Mouse (Mus musculus) lung, postnatal 0 days (tissue): Measurements from ENCODE around the gene Ap1s2. TPM values are rescaled to one million over a fixed set of nuclear protein-coding genes. Genes with fewer than 3 reads are reported as not detected.

Experiments used
- ATAC-seq: fragments of 200-750 bp; cut with Nextera tagmentation; 2 replicates; pipeline ENCODE4 v1.8.0; 2017; ENCODE audit warnings: moderate library complexity
- DNase-seq: peaks from one replicate; pipeline ENCODE4 v3.0.0-alpha.2; 2016; ENCODE audit warnings: low spot score
- H3K27ac ChIP-seq: fragments of 300-500 bp; sonication (generic); 2 replicates; pipeline ENCODE4 v1.5.1; 2014; ENCODE audit warnings: antibody characterized with exemption, mild to moderate bottlenecking, low read length, mixed read lengths
- H3K27me3 ChIP-seq: fragments of 300-500 bp; sonication (generic); replicated peaks from 2 replicates; pipeline ENCODE4 v1.6.1; 2014; ENCODE audit warnings: low read length, mixed read lengths; ENCODE audit not compliant: insufficient read depth
- H3K36me3 ChIP-seq: fragments of 300-500 bp; sonication (generic); 2 replicates; pipeline ENCODE4 v1.6.1; 2014; ENCODE audit warnings: low read length, mixed read lengths; ENCODE audit not compliant: insufficient read depth
- H3K4me1 ChIP-seq: fragments of 300-500 bp; sonication (generic); 2 replicates; pipeline ENCODE4 v1.6.1; 2014; ENCODE audit warnings: antibody characterized with exemption, low read depth, low read length, mixed read lengths; ENCODE audit not compliant: insufficient read depth
- H3K4me2 ChIP-seq: fragments of 300-500 bp; sonication (generic); replicated peaks from 2 replicates; pipeline ENCODE4 v1.6.1; 2014; ENCODE audit warnings: low read depth, mild to moderate bottlenecking, low read length, moderate library complexity, mixed read lengths
- H3K4me3 ChIP-seq: fragments of 300-500 bp; sonication (generic); 2 replicates; pipeline ENCODE4 v1.5.1; 2014; ENCODE audit warnings: low read depth, low read length
- H3K9ac ChIP-seq: fragments of 300-500 bp; sonication (generic); replicated peaks from 2 replicates; pipeline ENCODE4 v1.6.1; 2014; ENCODE audit warnings: low read depth, mild to moderate bottlenecking
- H3K9me3 ChIP-seq: fragments of 300-500 bp; sonication (generic); 2 replicates; pipeline ENCODE4 v1.6.1; 2016; ENCODE audit warnings: low read length, mixed read lengths
- CTCF ChIP-seq: IDR thresholded peaks from 2 replicates; pipeline ENCODE4 v1.5.1; 2016; ENCODE audit warnings: antibody characterized with exemption, mild to moderate bottlenecking
- EP300 ChIP-seq: IDR thresholded peaks from 2 replicates; pipeline ENCODE4 v1.6.1; 2016; ENCODE audit warnings: antibody characterized with exemption, mild to moderate bottlenecking, control low read depth
- WGBS: fragments of 180-500 bp; shearing (Covaris S2); extraction: QIAGEN DNeasy Blood & Tissue Kit; methylation state at CpG from one replicate; pipeline ENCODE4 v1.1.7; 2014; 5-methylcytosine and 5-hydroxymethylcytosine counted together
- polyA plus RNA-seq: library from polyadenylated mRNA; unstranded; fragments of >200 nt; fragmentation: Nextera tagmentation; extraction: Ambion mirVana; gene quantifications from 2 replicates; pipeline ENCODE4 v1.2.1, GENCODE M21; 2015

Ap1s2 gene
- polyA plus RNA-seq, 1 experiment from 2014 or later: 24.4 TPM

- no peak for ATAC-seq
- no peak overlapping the region for H3K9ac ChIP-seq
- no peak overlapping the region for H3K4me3 ChIP-seq
- DNase-seq: peak; percentile 12
- no peak overlapping the region for H3K27ac ChIP-seq
- no peaks in the 10 kb centered on the region for H3K9me3 ChIP-seq
- no peaks in the 10 kb centered on the region for H3K27me3 ChIP-seq
- TF ChIP-seq CTCF (peak; percentile 55), EP300 (no peak)
- H3K36me3 ChIP-seq: no peaks in the 10 kb centered on the region
- no peak overlapping the region for H3K4me2 ChIP-seq
- no peaks in the 10 kb centered on the region for H3K4me1 ChIP-seq
Measured at GRCm38 (mm10) chrX:163912791-163913190, 4.0 kb downstream of the Ap1s2 start.

- TF ChIP-seq EP300 (no peak), CTCF (no peak)
- H3K4me3 ChIP-seq: no peak overlapping the region
- no peak for DNase-seq
- no peaks in the 10 kb centered on the region for H3K4me1 ChIP-seq
- ATAC-seq: no peak
- H3K27ac ChIP-seq: no peak overlapping the region
- H3K27me3 ChIP-seq: no peaks in the 10 kb centered on the region
- H3K9ac ChIP-seq: no peak overlapping the region
- H3K36me3 ChIP-seq: no peaks in the 10 kb centered on the region
- H3K4me2 ChIP-seq: no peak overlapping the region
- H3K9me3 ChIP-seq: no peaks in the 10 kb centered on the region
Measured at GRCm38 (mm10) chrX:163929550-163929949, 20.7 kb downstream of the Ap1s2 start.

- Histone ChIP-seq H3K27me3 (no peaks in the 10 kb centered on the region), H3K9ac (no peak overlapping the region), H3K4me3 (no peak overlapping the region), H3K9me3 (no peaks in the 10 kb centered on the region), H3K4me2 (no peak overlapping the region), H3K27ac (no peak overlapping the region), H3K36me3 (no peaks in the 10 kb centered on the region), H3K4me1 (no peaks in the 10 kb centered on the region)
- TF ChIP-seq CTCF (no peak), EP300 (no peak)
- WGBS: 80% methylated on average over 8 of the region's 8 CpGs
- ATAC-seq (no peak), DNase-seq (no peak)
Measured at GRCm38 (mm10) chrX:163934731-163935130, 25.9 kb downstream of the Ap1s2 start.

- ATAC-seq: no peak
- no peaks in the 10 kb centered on the region for H3K27me3 ChIP-seq
- WGBS: 86% methylated on average over 6 of the region's 6 CpGs
- H3K4me2 ChIP-seq: no peak overlapping the region
- no peaks in the 10 kb centered on the region for H3K4me1 ChIP-seq
- H3K36me3 ChIP-seq: no peaks in the 10 kb centered on the region
- H3K27ac ChIP-seq: no peak overlapping the region
- no peaks in the 10 kb centered on the region for H3K9me3 ChIP-seq
- no peak overlapping the region for H3K9ac ChIP-seq
- no peak overlapping the region for H3K4me3 ChIP-seq
- no peak for TF ChIP-seq EP300
- TF ChIP-seq CTCF: no peak
- DNase-seq: no peak
Measured at GRCm38 (mm10) chrX:163938587-163938986, 29.8 kb downstream of the Ap1s2 start.

- TF ChIP-seq EP300 (no peak), CTCF (no peak)
- Histone ChIP-seq H3K27me3 (no peaks in the 10 kb centered on the region), H3K27ac (no peak overlapping the region), H3K36me3 (no peaks in the 10 kb centered on the region), H3K9me3 (no peaks in the 10 kb centered on the region), H3K4me2 (no peak overlapping the region), H3K4me1 (no peaks in the 10 kb centered on the region), H3K4me3 (no peak overlapping the region), H3K9ac (no peak overlapping the region)
- ATAC-seq: no peak
- 89% methylated on average over 3 of the region's 3 CpGs for WGBS
- peak; percentile 5 for DNase-seq
Measured at GRCm38 (mm10) chrX:163944381-163944780, 35.6 kb downstream of the Ap1s2 start.

GRCm38 (mm10) chrX:163951618-163952017 lies 42.8 kb downstream of the Ap1s2 start:
- no peaks in the 10 kb centered on the region for H3K36me3 ChIP-seq
- TF ChIP-seq EP300 (no peak), CTCF (no peak)
- ATAC-seq (no peak), DNase-seq (no peak)
- H3K9ac ChIP-seq: no peak overlapping the region
- WGBS: no CpG with 5 or more reads among the region's 1 CpGs
- no peaks in the 10 kb centered on the region for H3K9me3 ChIP-seq
- H3K27me3 ChIP-seq: no peaks in the 10 kb centered on the region
- no peak overlapping the region for H3K27ac ChIP-seq
- H3K4me1 ChIP-seq: no peaks in the 10 kb centered on the region
- H3K4me3 ChIP-seq: no peak overlapping the region
- H3K4me2 ChIP-seq: no peak overlapping the region

GRCm38 (mm10) chrX:163957381-163957780 lies 48.6 kb downstream of the Ap1s2 start:
- ATAC-seq: no peak
- 29% methylated on average over 12 of the region's 12 CpGs for WGBS
- no peak overlapping the region; the same call in 1 of the 2 replicates for H3K27ac ChIP-seq

More at GRCm38 (mm10) chrX:163957381-163957780, 48.6 kb downstream of the Ap1s2 start:
- Histone ChIP-seq H3K4me1 (no peaks in the 10 kb centered on the region), H3K4me2 (peak overlapping the region; percentile 49), H3K27me3 (no peaks in the 10 kb centered on the region), H3K36me3 (no peaks in the 10 kb centered on the region), H3K9ac (no peak overlapping the region), H3K4me3 (peak overlapping the region; percentile 60), H3K9me3 (no peaks in the 10 kb centered on the region)
- no peak for TF ChIP-seq EP300
- no peak for TF ChIP-seq CTCF
- DNase-seq: peak; percentile 11
